Mouse (Mus musculus): ENCODE measurements around the gene Rnf144a.

- TF ChIP-seq POLR2A (IDR thresholded peaks at IDR 0.05; ENCODE audit: borderline replicate concordance, extremely low read depth, insufficient read depth, insufficient read length, poor library complexity, severe bottlenecking) (no peak), CTCF (IDR thresholded peaks at IDR 0.05; ENCODE audit: borderline replicate concordance, extremely low read depth, insufficient read depth, insufficient read length) (no peak)
Measured at GRCm38 (mm10) chr12:26387523-26387922, 27.5 kb downstream of the Rnf144a start.

All from brain, embryonic 14.5 days (tissue).